Mouse (Mus musculus): ENCODE data around the gene Cdc37l1.

GRCm38 (mm10) chr19:28947311-28947710, 42.8 kb upstream of the Cdc37l1 start:
- TF ChIP-seq CTCF (IDR thresholded peaks at IDR 0.05; ENCODE audit: low read depth): no peak
- no peak for TF ChIP-seq EP300 (IDR thresholded peaks at IDR 0.05; ENCODE audit: low read depth)

Data from heart, postnatal 0 days (tissue).